Mouse (Mus musculus) lung, postnatal 0 days (tissue): ENCODE measurements at regions not wholly inside any gene's neighbourhood (a gene's known extent, or its start where the extent isn't known, plus 50 kb on each side); places are given as distances from the start of the nearest gene placed in this dataset.

Source experiments
- ATAC-seq: fragments of 200-750 bp; cut with Nextera tagmentation; 2 replicates; pipeline ENCODE4 v1.8.0; 2017; ENCODE audit warnings: moderate library complexity
- DNase-seq: peaks from one replicate; pipeline ENCODE4 v3.0.0-alpha.2; 2016; ENCODE audit warnings: low spot score
- H3K27ac ChIP-seq: fragments of 300-500 bp; sonication (generic); 2 replicates; pipeline ENCODE4 v1.5.1; 2014; ENCODE audit warnings: antibody characterized with exemption, mild to moderate bottlenecking, low read length, mixed read lengths
- H3K27me3 ChIP-seq: fragments of 300-500 bp; sonication (generic); replicated peaks from 2 replicates; pipeline ENCODE4 v1.6.1; 2014; ENCODE audit warnings: low read length, mixed read lengths; ENCODE audit not compliant: insufficient read depth
- H3K36me3 ChIP-seq: fragments of 300-500 bp; sonication (generic); 2 replicates; pipeline ENCODE4 v1.6.1; 2014; ENCODE audit warnings: low read length, mixed read lengths; ENCODE audit not compliant: insufficient read depth
- H3K4me1 ChIP-seq: fragments of 300-500 bp; sonication (generic); 2 replicates; pipeline ENCODE4 v1.6.1; 2014; ENCODE audit warnings: antibody characterized with exemption, low read depth, low read length, mixed read lengths; ENCODE audit not compliant: insufficient read depth
- H3K4me2 ChIP-seq: fragments of 300-500 bp; sonication (generic); replicated peaks from 2 replicates; pipeline ENCODE4 v1.6.1; 2014; ENCODE audit warnings: low read depth, mild to moderate bottlenecking, low read length, moderate library complexity, mixed read lengths
- H3K4me3 ChIP-seq: fragments of 300-500 bp; sonication (generic); 2 replicates; pipeline ENCODE4 v1.5.1; 2014; ENCODE audit warnings: low read depth, low read length
- H3K9ac ChIP-seq: fragments of 300-500 bp; sonication (generic); replicated peaks from 2 replicates; pipeline ENCODE4 v1.6.1; 2014; ENCODE audit warnings: low read depth, mild to moderate bottlenecking
- H3K9me3 ChIP-seq: fragments of 300-500 bp; sonication (generic); 2 replicates; pipeline ENCODE4 v1.6.1; 2016; ENCODE audit warnings: low read length, mixed read lengths
- CTCF ChIP-seq: IDR thresholded peaks from 2 replicates; pipeline ENCODE4 v1.5.1; 2016; ENCODE audit warnings: antibody characterized with exemption, mild to moderate bottlenecking
- EP300 ChIP-seq: IDR thresholded peaks from 2 replicates; pipeline ENCODE4 v1.6.1; 2016; ENCODE audit warnings: antibody characterized with exemption, mild to moderate bottlenecking, control low read depth
- WGBS: fragments of 180-500 bp; shearing (Covaris S2); extraction: QIAGEN DNeasy Blood & Tissue Kit; methylation state at CpG from one replicate; pipeline ENCODE4 v1.1.7; 2014; 5-methylcytosine and 5-hydroxymethylcytosine counted together

DNA sequence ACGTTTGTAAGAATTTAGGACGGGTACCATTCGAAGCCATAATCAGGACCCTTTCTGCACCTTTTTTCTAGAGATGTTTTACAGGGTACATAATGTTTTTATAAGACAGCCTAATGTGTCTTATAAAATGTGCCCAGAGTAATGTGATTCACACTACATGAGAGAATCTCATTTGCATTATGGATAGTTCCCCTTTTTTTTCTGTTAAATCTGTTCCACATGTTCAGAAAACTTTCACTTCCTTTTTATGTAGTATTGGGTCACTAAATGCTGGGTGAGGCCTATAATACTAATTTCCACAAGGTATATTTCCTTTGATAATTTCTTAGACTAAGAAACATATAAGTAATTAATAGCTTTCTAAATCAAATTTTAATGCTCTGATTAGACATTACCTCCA, 822.7 kb downstream of the Dnah5 start:
- no peak overlapping the region for H3K27ac ChIP-seq
- no peaks in the 10 kb centered on the region for H3K27me3 ChIP-seq
- H3K9me3 ChIP-seq = no peaks in the 10 kb centered on the region
- H3K4me3 ChIP-seq = no peak overlapping the region
- H3K9ac ChIP-seq = no peak overlapping the region
- 86% methylated on average over 3 of the region's 3 CpGs for WGBS
- no peak for TF ChIP-seq EP300
- TF ChIP-seq CTCF = no peak
- ATAC-seq (no peak), DNase-seq (no peak)
- no peaks in the 10 kb centered on the region for H3K4me1 ChIP-seq
- no peak overlapping the region for H3K4me2 ChIP-seq
- no peaks in the 10 kb centered on the region for H3K36me3 ChIP-seq

DNA sequence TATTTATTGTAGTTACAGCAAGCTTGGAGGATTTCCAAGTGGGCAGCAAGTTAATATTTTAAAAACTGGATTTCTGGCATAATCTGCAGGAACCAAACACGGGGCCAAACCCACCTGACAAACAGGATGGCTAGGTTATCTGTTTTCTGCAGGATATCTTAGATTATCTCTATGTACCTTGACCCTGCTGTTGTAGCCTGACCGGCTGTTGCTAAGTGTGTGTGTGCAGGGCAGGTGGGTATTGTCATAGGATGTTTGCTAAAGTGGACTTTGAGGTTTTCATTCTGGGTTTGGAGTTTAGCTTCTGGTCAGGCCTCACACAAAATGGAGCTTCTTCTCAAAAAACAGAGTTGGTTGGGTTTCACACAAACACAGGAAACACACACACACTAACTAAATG, 835.4 kb downstream of the Dnah5 start:
- Histone ChIP-seq H3K36me3 (no peaks in the 10 kb centered on the region), H3K9ac (no peak overlapping the region), H3K27me3 (no peaks in the 10 kb centered on the region), H3K4me3 (no peak overlapping the region), H3K9me3 (no peaks in the 10 kb centered on the region), H3K4me2 (no peak overlapping the region), H3K4me1 (no peaks in the 10 kb centered on the region), H3K27ac (no peak overlapping the region)
- WGBS = 25% methylated on average over 2 of the region's 2 CpGs
- DNase-seq = no peak
- no peak for TF ChIP-seq CTCF
- TF ChIP-seq EP300 = no peak
- ATAC-seq = no peak

DNA sequence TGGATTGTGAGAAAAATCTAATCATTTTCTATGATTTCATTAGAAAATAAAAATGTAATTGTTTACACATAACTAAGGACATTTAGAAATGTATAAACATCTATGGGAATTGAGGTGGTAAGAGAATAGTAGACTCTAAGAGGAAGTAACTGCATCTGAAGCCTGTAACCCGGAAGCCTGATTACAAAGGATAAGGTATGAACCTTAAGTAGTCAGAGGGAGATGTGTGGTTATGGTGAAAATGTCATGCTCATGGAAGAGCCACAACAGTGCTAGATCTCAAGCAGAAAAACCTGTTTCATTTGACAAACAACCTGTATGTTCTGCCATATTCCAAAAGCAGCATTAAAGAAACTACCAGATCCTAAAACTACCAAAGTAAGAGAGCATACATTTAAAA, 847.6 kb downstream of the Dnah5 start:
- Histone ChIP-seq H3K4me2 (no peak overlapping the region), H3K27me3 (no peaks in the 10 kb centered on the region), H3K4me1 (no peaks in the 10 kb centered on the region), H3K27ac (no peak overlapping the region), H3K9me3 (no peaks in the 10 kb centered on the region), H3K36me3 (no peaks in the 10 kb centered on the region), H3K9ac (no peak overlapping the region), H3K4me3 (no peak overlapping the region)
- DNase-seq (no peak), ATAC-seq (no peak)
- TF ChIP-seq EP300 (no peak), CTCF (no peak)
- WGBS = 68% methylated on average over 1 of the region's 1 CpGs

DNA sequence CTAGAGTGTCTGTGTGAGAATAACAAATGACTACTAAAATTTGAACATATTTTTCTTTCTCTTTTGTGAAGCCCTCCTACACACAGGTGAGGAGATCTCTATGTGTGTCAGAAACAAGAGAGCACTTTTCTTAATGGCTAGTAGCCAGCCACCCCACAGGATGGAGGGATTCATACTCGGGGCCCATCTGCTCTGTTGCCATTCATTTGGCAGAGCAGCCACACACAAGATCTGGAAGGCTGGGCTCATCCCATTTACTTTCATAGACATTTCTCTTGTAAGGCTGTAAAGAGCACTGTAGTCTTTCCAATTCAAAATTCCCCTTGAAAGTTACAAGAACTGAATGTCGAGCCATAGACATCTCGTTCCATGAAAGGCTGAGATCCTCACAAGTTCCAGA, 848.2 kb downstream of the Dnah5 start:
- 85% methylated on average over 3 of the region's 3 CpGs for WGBS
- no peak overlapping the region for H3K4me2 ChIP-seq
- H3K9me3 ChIP-seq = no peaks in the 10 kb centered on the region
- TF ChIP-seq CTCF (no peak), EP300 (no peak)
- H3K9ac ChIP-seq = no peak overlapping the region
- H3K27me3 ChIP-seq = no peaks in the 10 kb centered on the region
- no peaks in the 10 kb centered on the region for H3K36me3 ChIP-seq
- ATAC-seq (no peak), DNase-seq (no peak)
- no peak overlapping the region for H3K27ac ChIP-seq
- no peaks in the 10 kb centered on the region for H3K4me1 ChIP-seq
- no peak overlapping the region for H3K4me3 ChIP-seq

DNA sequence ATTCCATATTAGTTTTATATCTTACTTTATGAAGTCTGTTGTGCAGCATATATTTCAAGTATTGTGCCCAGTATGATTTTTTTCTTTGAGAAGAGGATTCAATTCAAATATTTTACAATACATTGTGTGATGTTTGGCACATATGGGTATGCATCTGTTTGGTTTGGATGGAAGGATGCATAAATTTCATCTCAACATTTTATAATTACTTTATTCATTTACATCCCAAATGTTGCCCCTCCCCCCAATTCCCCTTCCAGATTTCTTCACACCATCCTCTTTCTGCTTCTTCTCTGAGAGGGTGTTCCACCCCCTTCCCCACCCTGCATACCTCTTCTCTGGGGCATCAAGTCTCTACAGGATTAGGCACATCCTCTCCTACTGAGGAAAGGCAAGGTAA, 857.5 kb downstream of the Dnah5 start:
- Histone ChIP-seq H3K9ac (no peak overlapping the region), H3K27ac (no peak overlapping the region), H3K4me1 (no peaks in the 10 kb centered on the region), H3K9me3 (no peaks in the 10 kb centered on the region), H3K36me3 (no peaks in the 10 kb centered on the region), H3K27me3 (no peaks in the 10 kb centered on the region), H3K4me2 (no peak overlapping the region), H3K4me3 (no peak overlapping the region)
- no peak for DNase-seq
- ATAC-seq = no peak
- TF ChIP-seq CTCF (no peak), EP300 (no peak)

DNA sequence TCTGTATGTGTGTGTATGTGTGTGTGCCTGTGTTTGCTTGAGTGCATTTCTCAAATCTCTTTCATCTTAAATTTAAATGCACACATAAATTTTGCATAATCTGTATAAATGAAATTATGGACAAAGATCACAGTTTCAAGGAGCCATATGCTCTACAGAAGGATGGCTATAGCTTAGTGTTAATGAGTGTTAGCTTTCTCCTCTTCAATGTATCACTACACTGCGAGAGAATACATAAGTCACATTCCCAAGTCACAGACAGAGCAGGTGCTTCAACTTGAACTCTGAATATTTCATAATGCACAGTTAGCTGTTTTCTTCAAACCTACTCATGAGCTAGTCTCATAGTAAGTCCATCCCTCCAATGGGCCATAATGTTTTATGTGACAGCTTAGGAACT, 865.5 kb downstream of the Dnah5 start:
- Histone ChIP-seq H3K9me3 (no peaks in the 10 kb centered on the region), H3K36me3 (no peaks in the 10 kb centered on the region), H3K9ac (no peak overlapping the region), H3K27me3 (no peaks in the 10 kb centered on the region), H3K4me2 (no peak overlapping the region), H3K4me1 (no peaks in the 10 kb centered on the region), H3K27ac (no peak overlapping the region), H3K4me3 (no peak overlapping the region)
- no peak for DNase-seq
- TF ChIP-seq CTCF (no peak), EP300 (no peak)
- 79% methylated on average over 1 of the region's 1 CpGs for WGBS
- no peak for ATAC-seq

DNA sequence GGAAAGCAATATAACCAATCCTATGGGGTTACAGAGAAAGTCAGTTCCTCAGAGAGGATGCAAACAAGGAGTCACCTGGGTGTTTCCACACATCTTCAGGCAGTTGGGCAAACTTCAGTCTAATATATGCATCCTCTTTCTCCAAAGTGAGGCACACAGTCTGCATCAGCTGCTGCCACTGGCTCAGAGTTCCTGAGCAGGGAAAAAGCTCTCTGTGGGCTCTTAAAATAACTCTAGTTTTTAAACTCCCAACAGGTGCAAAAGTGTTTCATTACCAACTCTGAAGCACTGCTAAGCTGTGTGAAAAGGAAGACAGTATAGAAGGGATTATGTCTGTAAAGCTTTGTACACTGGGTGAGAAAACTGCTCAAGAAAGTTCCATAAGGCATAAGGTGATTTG, 874.2 kb downstream of the Dnah5 start:
- Histone ChIP-seq H3K9me3 (no peaks in the 10 kb centered on the region), H3K4me2 (no peak overlapping the region), H3K4me1 (no peaks in the 10 kb centered on the region), H3K4me3 (no peak overlapping the region), H3K36me3 (no peaks in the 10 kb centered on the region), H3K27me3 (no peaks in the 10 kb centered on the region), H3K9ac (no peak overlapping the region), H3K27ac (no peak overlapping the region)
- ATAC-seq (no peak), DNase-seq (no peak)
- TF ChIP-seq CTCF (no peak), EP300 (no peak)
